Mouse (Mus musculus) embryonic fibroblast, embryonic 13.5 days (primary cell): ENCODE data around the gene Lypla2. TPM values are rescaled to one million over a fixed set of nuclear protein-coding genes. Genes with fewer than 3 reads are reported as not detected.
"Not testable (repeated sequence)": the region's sequence is repeated elsewhere in the genome, so short reads cannot be mapped to it uniquely, and the experiment has no call there.

Experiments
- H3K27ac ChIP-seq: 2 replicates; pipeline ENCODE4 v1.5.1; 2012; ENCODE audit warnings: low read length, control low read depth, inconsistent platforms; ENCODE audit not compliant: insufficient read depth
- H3K4me1 ChIP-seq: 2 replicates; pipeline ENCODE4 v1.6.1; 2011; ENCODE audit warnings: low read length; ENCODE audit not compliant: control insufficient read depth, insufficient read depth
- H3K4me3 ChIP-seq: 2 replicates; pipeline ENCODE4 v1.5.1; 2011; ENCODE audit warnings: mild to moderate bottlenecking, control low read depth, low read length; ENCODE audit not compliant: insufficient read depth
- CTCF ChIP-seq: IDR thresholded peaks from 2 replicates; pipeline ENCODE4 v1.5.1; 2011; ENCODE audit warnings: mild to moderate bottlenecking, control low read depth, low read length, moderate library complexity, borderline replicate concordance; ENCODE audit not compliant: insufficient read depth
- POLR2A ChIP-seq: IDR thresholded peaks from 2 replicates; pipeline ENCODE4 v1.6.1; 2011; ENCODE audit warnings: low read depth, mild to moderate bottlenecking, control low read depth, low read length, moderate library complexity
- polyA plus RNA-seq: library from polyadenylated mRNA; stranded (reverse); fragments of >200 nt; gene quantifications from 2 replicates; pipeline ENCODE4 v1.2.4, GENCODE M21; 2011; ENCODE audit warnings: low read depth; ENCODE audit not compliant: missing spikeins, insufficient read length

The Lypla2 gene
- polyA plus RNA-seq, 1 experiment, result 35.5 TPM

DNA sequence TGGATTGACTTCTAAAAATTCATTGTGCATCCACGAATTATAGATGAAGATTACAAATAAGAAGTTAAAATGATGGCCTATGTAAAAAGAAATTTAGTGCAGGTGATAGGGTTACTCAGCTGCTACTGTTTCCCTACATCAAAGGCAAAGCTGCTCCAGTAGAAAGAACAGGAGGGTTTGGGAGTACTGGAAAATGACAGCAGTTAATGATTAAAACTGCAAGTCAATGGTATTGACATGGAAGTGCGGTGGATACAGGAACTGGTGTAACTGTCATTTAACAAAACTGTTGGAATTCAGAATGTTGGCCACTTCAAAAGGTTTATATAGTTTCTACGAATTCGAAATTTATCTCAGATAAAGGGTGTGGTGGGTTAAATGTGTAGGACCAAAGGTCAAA, 22.7 kb upstream of the Lypla2 start:
- Histone ChIP-seq H3K4me3 (no peak overlapping the region), H3K4me1 (no peaks in the 10 kb centered on the region), H3K27ac (no peak overlapping the region)
- TF ChIP-seq CTCF (no peak), POLR2A (no peak)

DNA sequence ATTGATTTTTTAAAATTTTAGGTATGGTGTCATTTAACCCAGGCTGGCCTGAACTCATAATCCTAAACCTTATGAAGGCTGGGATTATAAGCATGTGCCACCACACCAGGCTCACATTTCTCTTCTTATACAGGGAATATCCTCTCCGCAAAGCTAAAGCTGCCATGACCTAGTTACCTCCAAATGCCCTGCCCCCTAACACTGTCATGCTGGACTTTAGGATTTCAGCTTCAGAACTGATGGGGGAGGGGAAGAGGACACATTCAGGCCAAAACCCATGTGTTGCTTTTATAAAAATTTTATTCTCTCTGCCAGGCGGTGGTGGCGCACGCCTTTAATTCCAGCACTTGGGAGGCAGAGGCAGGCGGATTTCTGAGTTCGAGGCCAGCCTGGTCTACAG, 21.5 kb upstream of the Lypla2 start:
- TF ChIP-seq CTCF (no peak), POLR2A (no peak)
- Histone ChIP-seq H3K4me1 (no peaks in the 10 kb centered on the region), H3K27ac (no peak overlapping the region), H3K4me3 (no peak overlapping the region)

DNA sequence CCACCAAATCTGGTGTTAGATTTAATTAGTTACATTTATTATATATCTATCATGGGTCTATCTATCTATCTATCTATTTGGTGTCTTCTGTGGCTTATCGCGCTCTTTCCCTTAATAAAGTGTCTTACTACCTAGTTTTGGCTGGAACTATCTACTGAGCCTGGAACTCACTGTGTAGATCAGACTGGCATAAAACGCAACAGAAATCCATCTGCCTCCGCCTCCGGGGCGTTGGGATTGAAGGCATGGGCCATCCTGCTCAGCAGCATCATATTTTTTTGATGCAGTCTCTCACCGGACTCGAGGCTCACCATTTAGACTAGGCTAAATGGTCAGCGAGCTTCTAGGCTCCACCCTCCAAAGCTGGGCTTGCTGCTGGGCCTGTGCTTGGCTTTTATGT, 15.3 kb upstream of the Lypla2 start:
- Histone ChIP-seq H3K27ac (0 out of 2 replicates have a peak overlapping the region, but pooled peaks have one; percentile 28), H3K4me1 (peaks cover 4% of the 10 kb centered on the region), H3K4me3 (no peak overlapping the region)
- TF ChIP-seq CTCF (no peak), POLR2A (no peak)

DNA sequence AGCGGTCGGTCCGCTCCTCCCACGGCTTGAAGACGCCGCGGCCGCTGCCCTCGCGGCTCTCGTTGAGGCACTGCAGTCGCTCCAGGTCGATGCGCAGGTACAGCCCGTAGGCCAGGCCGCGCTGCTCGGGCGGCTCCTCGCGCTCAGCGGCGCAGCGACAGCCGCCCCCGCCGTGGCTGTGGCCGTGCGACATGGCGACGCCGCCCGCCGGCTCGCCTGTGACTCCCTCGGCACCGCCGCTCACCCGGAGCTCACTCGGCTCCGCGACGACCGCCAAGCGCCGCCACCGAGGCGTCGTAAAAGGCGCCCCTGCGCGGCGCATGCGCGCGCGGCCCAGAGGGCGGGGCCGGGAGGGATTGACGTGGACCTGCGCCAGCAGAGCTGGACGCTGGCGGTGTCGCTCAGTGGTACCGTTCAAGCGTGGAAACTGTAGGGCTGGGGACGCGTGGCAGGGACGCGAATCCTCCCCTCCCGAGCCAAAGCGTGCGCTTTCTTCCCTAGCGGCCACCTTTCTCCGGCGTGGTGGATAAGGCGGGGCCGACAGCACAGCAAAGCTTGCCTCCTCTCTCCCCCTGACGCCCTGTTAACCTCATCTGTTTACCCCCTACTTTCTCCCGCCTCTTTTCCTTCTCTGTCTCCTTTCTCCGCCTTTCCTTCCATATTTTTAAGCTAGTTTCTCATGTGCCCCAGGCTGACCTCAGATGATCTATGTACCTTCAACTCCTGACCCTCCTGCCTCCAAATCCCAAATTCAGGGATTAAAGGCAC, 14.7 kb upstream of the Lypla2 start, which contains the start of gene Pithd1:
TSS of gene Pithd1 (minus strand) at position 322 of the 768 bp plus-strand sequence.
- TF ChIP-seq CTCF (no peak), POLR2A (peak; percentile 94)

DNA sequence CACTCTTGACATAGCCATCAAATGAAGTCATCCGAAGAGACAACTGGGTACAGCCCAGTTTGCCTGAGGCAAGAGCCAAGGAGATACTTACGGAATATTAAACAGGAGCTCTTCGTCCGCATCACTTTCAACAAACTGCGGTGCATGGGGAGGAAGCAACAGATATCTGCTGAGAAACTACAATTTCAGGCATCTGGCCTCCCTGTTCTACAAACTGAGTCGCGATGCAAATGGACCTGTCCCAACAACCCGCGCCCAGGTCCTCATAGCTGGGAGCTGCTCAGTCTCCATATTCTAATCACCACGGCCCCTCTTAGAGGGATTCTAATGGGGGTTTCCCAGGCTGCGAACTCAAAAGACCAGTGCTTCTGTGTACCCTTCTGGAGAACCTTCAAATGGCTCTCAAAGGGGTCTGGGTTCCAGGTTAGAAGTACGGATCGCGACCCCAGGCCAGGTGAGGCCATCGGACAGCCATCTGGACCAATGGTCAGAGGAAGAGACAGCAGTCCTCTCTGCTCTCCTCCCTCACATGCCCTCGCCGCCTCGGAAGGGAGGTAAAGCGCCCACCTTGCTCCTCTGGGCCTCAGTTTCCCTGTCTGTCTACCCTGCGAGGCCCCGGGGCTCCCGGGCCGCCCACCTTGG, 14.0 kb upstream of the Lypla2 start:
- Histone ChIP-seq H3K4me1 (peaks cover 4% of the 10 kb centered on the region), H3K27ac (no peak overlapping the region), H3K4me3 (peak overlapping the region; percentile 76)
- no peak for TF ChIP-seq CTCF

More for the DNA sequence above, 14.7 kb upstream of the Lypla2 start, which contains the start of gene Pithd1:
- H3K4me3 ChIP-seq, result peak within 1 kb of the TSS; percentile 76
- H3K27ac ChIP-seq, result peak within 1 kb of the TSS; percentile 28; the same call in 1 of the 2 replicates
- peaks cover 4% of the 10 kb centered on the region for H3K4me1 ChIP-seq

DNA sequence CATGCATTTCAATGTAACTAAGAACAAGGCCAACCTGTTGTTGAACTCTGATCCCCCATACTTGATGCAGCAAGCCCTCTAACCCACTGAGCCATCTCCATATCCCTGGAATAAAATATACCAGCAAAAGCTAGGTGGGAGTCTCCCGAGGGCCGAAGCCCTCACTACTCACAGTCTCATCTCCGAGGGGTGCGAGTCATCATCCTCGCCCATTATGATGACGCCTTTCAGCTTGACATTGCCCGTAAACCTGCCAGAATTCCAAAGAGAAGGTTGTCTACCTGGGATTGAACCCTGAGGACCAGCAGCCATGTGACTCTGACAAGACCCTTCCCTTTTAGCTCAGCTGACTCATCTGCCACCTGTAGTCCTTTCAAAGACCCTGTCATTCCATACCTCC, 13.3 kb upstream of the Lypla2 start:
- TF ChIP-seq CTCF, result no peak
- no peak for TF ChIP-seq POLR2A
- H3K27ac ChIP-seq, result no peak overlapping the region

DNA sequence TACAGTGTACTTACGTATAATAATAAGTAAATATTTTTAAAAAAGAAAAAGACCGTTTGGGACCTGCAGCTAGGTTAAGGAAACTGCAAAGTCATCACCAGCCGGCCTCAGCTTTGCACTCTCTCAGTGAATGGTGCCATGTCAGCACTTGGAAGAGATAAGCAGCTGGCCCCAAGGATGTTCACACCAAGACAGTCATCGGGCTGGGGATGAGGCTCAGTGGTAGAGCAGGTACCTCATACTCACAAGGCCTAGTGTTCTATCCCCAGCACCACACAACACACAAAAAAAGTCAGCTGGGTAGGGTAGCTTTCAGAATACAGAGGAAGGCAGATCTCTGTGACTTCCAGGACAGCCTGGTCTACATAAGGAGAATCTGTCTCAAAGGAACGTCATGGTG, 12.8 kb upstream of the Lypla2 start:
- H3K4me3 ChIP-seq, result no peak overlapping the region
- peaks cover 4% of the 10 kb centered on the region for H3K4me1 ChIP-seq
- H3K27ac ChIP-seq, result no peak overlapping the region
- no peak for TF ChIP-seq POLR2A
- TF ChIP-seq CTCF, result no peak

More for the DNA sequence above, 13.3 kb upstream of the Lypla2 start:
- Histone ChIP-seq H3K4me3 (peak overlapping the region; percentile 76), H3K4me1 (peaks cover 4% of the 10 kb centered on the region)

DNA sequence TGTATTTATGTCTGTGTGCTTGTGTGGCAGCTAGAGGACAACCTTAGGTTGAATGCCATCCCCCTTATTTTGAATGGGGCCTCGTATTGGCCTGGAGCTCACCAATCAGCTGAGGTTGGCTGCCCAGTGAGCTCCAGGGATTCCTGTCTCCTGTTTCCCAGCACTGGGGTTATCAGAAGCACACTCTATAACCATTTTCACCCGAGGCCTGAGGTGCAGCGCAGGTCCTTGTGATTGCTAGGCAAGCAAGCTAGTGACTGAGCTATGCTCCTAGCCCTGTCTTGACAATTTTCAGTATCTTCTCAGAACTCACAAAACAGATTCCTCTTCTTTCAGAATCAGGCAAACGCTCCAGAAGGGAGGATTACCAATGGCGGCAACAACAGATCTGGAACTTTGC, 12.1 kb upstream of the Lypla2 start:
- no peak overlapping the region for H3K4me3 ChIP-seq
- no peak overlapping the region for H3K27ac ChIP-seq
- H3K4me1 ChIP-seq, result peaks cover 4% of the 10 kb centered on the region
- TF ChIP-seq POLR2A, result no peak
- TF ChIP-seq CTCF, result no peak

DNA sequence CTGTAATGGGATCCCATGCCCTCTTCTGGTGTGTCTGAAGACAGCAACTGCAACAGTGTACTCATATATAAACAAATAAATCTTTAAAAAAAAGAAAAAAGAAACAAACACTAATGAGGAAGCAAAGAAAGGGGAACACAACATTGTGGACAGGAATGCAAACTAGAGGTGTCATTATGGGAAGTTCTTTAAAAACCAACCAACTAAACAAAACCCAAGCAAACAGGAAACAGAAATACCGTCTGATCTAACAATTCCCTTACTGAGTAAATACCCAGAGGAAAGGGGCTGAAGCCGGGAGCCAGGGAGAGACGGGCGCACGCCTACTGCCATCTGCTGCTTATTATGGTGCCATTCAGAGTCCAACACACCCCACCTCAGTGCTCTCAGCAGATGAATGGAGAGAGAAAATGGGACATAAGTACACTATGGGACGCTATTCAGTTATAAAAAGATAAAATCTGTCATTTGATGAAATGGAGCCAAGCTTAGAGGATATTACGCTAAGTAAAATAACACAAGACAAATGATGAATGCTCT, 9.2 kb upstream of the Lypla2 start:
- peaks cover 4% of the 10 kb centered on the region for H3K4me1 ChIP-seq
- TF ChIP-seq CTCF (no peak), POLR2A (no peak)
- H3K4me3 ChIP-seq, result no peak overlapping the region
- no peak overlapping the region for H3K27ac ChIP-seq

DNA sequence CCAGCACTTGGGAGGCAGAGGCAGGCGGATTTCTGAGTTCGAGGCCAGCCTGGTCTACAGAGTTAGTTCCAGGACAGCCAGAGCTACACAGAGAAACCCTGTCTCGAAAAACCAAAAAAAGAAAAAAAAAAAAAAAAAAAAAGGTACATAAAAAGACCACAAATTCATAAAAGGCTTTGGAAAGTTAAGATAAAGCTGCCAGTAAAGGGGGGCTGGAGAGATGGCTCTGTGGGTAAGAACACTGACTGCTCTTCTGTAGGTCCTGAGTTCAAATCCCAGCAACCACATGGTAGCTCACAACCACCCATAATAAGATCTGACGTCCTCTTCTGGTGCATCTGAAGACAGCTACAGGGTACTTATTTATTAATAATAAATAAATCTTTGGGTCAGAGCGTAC, 7.8 kb upstream of the Lypla2 start:
- not testable (repeated sequence) for H3K4me3 ChIP-seq, H3K4me1 ChIP-seq, H3K27ac ChIP-seq
